Mouse (Mus musculus): Measurements from ENCODE around the gene Tmem262.

Tmem262 gene

GRCm38 (mm10) chr19:6101186-6101585, 21.4 kb downstream of the Tmem262 start:
- no peak for DNase-seq (ENCODE audit: low read depth, low spot score)

- DNase-seq (ENCODE audit: low read depth, low spot score): no peak
Observed at GRCm38 (mm10) chr19:6102169-6102853, 22.5 kb downstream of the Tmem262 start.

- no peak for DNase-seq (ENCODE audit: low read depth, low spot score)
Observed at GRCm38 (mm10) chr19:6104476-6104875, 24.6 kb downstream of the Tmem262 start.

- DNase-seq (ENCODE audit: low read depth, low spot score): no peak
Observed at GRCm38 (mm10) chr19:6105586-6105985, 25.8 kb downstream of the Tmem262 start, which contains the start of gene Naaladl1. Gene Naaladl1, plus strand, starts transcription at chr19:6105782.

GRCm38 (mm10) chr19:6113116-6113515, 33.3 kb downstream of the Tmem262 start:
- no peak for DNase-seq (ENCODE audit: low read depth, low spot score)

GRCm38 (mm10) chr19:6116113-6116850, 36.4 kb downstream of the Tmem262 start:
- DNase-seq (ENCODE audit: low read depth, low spot score): no peak

- no peak for DNase-seq (ENCODE audit: low read depth, low spot score)
Observed at GRCm38 (mm10) chr19:6117346-6117985, 37.6 kb downstream of the Tmem262 start.

- peak; percentile 94 for DNase-seq (ENCODE audit: low read depth, low spot score)
Observed at GRCm38 (mm10) chr19:6117986-6118676, 38.3 kb downstream of the Tmem262 start, which contains the start of gene Sac3d1. Gene Sac3d1, minus strand, starts transcription at chr19:6118650.

- peak; percentile 10 for DNase-seq (ENCODE audit: low read depth, low spot score)
Observed at GRCm38 (mm10) chr19:6118677-6119185, 38.9 kb downstream of the Tmem262 start.

GRCm38 (mm10) chr19:6121761-6122160, 41.9 kb downstream of the Tmem262 start:
- no peak for DNase-seq (ENCODE audit: low read depth, low spot score)

- DNase-seq (ENCODE audit: low read depth, low spot score): peak; percentile 28
Observed at GRCm38 (mm10) chr19:6123330-6123729, 43.5 kb downstream of the Tmem262 start.

- DNase-seq (ENCODE audit: low read depth, low spot score): no peak
Observed at GRCm38 (mm10) chr19:6124898-6125297, 45.1 kb downstream of the Tmem262 start.

- DNase-seq (ENCODE audit: low read depth, low spot score): peak; percentile 63
Observed at GRCm38 (mm10) chr19:6126289-6126688, 46.5 kb downstream of the Tmem262 start.

- DNase-seq (ENCODE audit: low read depth, low spot score): no peak
Observed at GRCm38 (mm10) chr19:6126789-6127580, 47.2 kb downstream of the Tmem262 start.

GRCm38 (mm10) chr19:6127760-6128341, 48.0 kb downstream of the Tmem262 start, which contains the start of gene Snx15:
Gene Snx15, minus strand, starts transcription at chr19:6128304.
- DNase-seq (ENCODE audit: low read depth, low spot score): peak; percentile 95

All from forelimb bud, embryonic 11.5 days (tissue).